Mouse (Mus musculus): ENCODE measurements at regions not wholly inside any gene's neighbourhood (a gene's known extent, or its start where the extent isn't known, plus 50 kb on each side); places are given as distances from the start of the nearest gene placed in this dataset.

DNA sequence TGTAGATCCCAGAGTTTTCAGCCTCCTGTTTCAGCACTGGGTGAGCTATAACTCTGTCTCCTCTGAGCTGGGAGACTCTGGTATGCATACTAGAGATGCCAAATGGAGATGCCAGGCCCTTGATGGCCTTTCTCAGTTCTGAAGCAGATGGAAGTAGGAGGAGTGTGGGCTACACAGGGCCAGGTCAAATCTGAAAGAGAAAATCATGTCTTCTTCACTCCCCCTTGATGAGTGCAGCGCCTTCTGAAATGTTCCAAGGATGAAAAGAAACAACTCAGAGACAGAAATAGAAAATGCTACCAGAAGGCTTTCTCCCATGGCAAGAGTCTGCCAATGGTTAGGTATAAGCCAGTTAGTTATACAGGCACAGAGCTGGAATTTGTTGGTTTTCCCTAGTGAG, 652.0 kb downstream of the Rnf144a start:
- TF ChIP-seq HCFC1 (IDR thresholded peaks at IDR 0.05; ENCODE audit: borderline replicate concordance, insufficient read depth, low read length), result no peak
- no peak for TF ChIP-seq CHD2 (IDR thresholded peaks at IDR 0.05; ENCODE audit: low read depth, low read length)
- TF ChIP-seq MAFK (IDR thresholded peaks at IDR 0.05; ENCODE audit: insufficient read depth, low read depth, low read length), result no peak
- no peak for TF ChIP-seq ZC3H11A (IDR thresholded peaks at IDR 0.05; ENCODE audit: borderline replicate concordance, low read depth, low read length)
